Mouse (Mus musculus) kidney, embryonic 15.5 days (tissue): ENCODE data around the gene Nudt3. TPM values are rescaled to one million over a fixed set of nuclear protein-coding genes. Genes with fewer than 3 reads are reported as not detected.
A peak's percentile ranks its signal among the peaks of the same experiment; 100 is the strongest.

Source experiments
- ATAC-seq: fragments of 200-750 bp; cut with Nextera tagmentation; replicated peaks from 2 replicates; pipeline ENCODE4 v1.8.0; 2017; ENCODE audit warnings: moderate TSS enrichment; ENCODE audit not compliant: low FRiP score
- H3K27ac ChIP-seq: fragments of 300-500 bp; sonication (generic); 2 replicates; pipeline ENCODE4 v1.5.1; 2015; ENCODE audit warnings: mild to moderate bottlenecking, inconsistent platforms
- H3K27me3 ChIP-seq: fragments of 300-500 bp; sonication (generic); 2 replicates; pipeline ENCODE4 v1.6.1; 2015; ENCODE audit warnings: inconsistent platforms
- H3K36me3 ChIP-seq: fragments of 300-500 bp; sonication (generic); 2 replicates; pipeline ENCODE4 v1.6.1; 2015; ENCODE audit warnings: inconsistent platforms
- H3K4me1 ChIP-seq: fragments of 300-500 bp; sonication (generic); 2 replicates; pipeline ENCODE4 v1.6.1; 2015; ENCODE audit warnings: inconsistent platforms
- H3K4me2 ChIP-seq: fragments of 300-500 bp; sonication (generic); 2 replicates; pipeline ENCODE4 v1.6.1; 2015; ENCODE audit warnings: moderate library complexity, mild to moderate bottlenecking, inconsistent platforms
- H3K4me3 ChIP-seq: fragments of 300-500 bp; sonication (generic); replicated peaks from 2 replicates; pipeline ENCODE4 v1.5.1; 2015; ENCODE audit warnings: mild to moderate bottlenecking, inconsistent platforms
- H3K9ac ChIP-seq: fragments of 300-500 bp; sonication (generic); 2 replicates; pipeline ENCODE4 v1.6.1; 2015; ENCODE audit warnings: mild to moderate bottlenecking, inconsistent platforms
- H3K9me3 ChIP-seq: fragments of 300-500 bp; sonication (generic); replicated peaks from 2 replicates; pipeline ENCODE4 v1.6.1; 2016; ENCODE audit warnings: inconsistent platforms
- WGBS: fragments of 180-500 bp; shearing (Covaris S2); methylation state at CpG from one replicate; pipeline ENCODE4 v1.1.7; 2015; ENCODE audit warnings: mixed read lengths; 5-methylcytosine and 5-hydroxymethylcytosine counted together
- polyA plus RNA-seq: library from polyadenylated mRNA; unstranded; fragments of >200 nt; fragmentation: Nextera tagmentation; extraction: Ambion mirVana; gene quantifications from 2 replicates; pipeline ENCODE4 v1.2.1, GENCODE M21; 2015

Nudt3 gene
- polyA plus RNA-seq, 1 experiment from 2014 or later, result 81.5 TPM

DNA sequence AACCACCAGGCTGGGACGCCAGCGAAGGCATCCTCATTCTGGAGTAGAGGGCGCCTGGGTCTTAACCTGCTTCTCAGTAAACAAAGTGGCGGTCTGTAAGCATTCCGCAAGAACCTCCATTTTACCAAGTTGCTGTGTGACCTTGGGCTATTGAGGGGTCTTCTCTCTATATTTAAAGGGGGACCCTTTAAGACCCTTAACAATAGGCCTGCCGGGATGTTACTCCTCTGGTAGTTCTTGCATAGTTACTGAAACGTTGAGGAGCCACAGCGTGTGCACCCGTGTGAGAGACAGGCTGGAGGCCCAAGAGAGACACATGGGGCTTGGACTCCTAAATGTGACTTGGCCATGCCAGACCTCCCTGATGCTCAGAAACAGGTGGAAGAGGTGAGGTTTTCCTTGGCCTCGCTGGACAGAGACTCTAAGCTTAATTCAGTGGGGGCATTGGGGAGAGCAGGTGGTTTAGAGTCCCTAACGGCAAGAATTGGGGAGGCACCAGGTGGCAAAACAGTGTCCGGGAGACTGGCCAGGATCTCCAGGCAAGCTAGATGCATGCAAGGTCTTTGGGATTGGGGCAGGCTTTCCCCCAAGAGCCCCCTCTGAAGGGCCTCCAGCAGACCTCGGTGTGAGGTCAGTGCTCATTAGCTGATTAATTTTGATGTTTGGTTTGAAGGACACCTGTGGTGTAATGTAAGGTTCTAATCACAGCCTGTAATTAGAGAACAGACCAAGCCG, 65.2 kb downstream of the Nudt3 start:
- no peak for ATAC-seq
- WGBS, result 5% methylated on average over 14 of the region's 14 CpGs
- Histone ChIP-seq H3K4me1 (peaks cover 54% of the 10 kb centered on the region), H3K4me2 (peak overlapping the region; percentile 90), H3K9ac (peak overlapping the region; percentile 90), H3K36me3 (peaks cover 19% of the 10 kb centered on the region), H3K9me3 (no peaks in the 10 kb centered on the region), H3K4me3 (peak overlapping the region; percentile 86), H3K27ac (peak overlapping the region; percentile 98), H3K27me3 (no peaks in the 10 kb centered on the region)

DNA sequence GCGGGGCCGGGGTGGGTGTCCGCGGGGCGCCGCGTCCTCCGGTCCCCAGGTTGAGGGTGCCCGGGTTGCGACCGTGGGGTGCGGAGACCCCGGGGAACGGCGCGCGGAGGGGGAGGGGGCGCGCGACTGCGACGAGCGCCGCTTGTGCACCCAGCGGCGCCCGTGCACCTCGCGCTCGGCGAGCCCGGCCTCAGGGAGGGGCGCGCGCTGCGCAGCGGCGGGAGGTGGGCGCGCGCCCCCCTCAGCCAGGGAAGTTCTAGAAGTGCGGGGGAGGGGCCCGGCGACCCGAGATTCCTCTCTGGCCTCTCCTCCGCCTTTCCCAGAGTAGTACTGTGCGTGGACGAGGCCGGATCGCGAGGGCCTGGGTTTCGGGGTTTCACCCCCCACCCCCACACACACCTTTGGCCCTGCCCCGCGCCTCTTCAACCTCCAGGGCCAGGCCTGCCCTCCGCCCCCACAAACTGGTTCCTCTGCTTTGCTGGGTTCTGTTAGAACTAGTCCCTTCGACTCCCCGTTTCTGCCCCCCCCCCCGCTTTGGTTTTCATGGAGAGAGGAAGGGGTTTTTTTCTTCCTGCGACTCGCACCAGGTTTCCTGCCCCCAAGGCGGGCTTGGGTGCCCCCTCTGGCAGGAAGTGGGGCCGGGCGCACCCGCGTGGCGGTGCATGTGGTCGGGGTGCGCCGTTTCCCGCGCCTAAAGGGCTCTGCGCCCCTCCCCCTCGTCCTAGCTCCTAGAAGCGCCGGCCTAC, 65.9 kb downstream of the Nudt3 start:
- H3K36me3 ChIP-seq, result peaks cover 19% of the 10 kb centered on the region
- no peaks in the 10 kb centered on the region for H3K27me3 ChIP-seq
- ATAC-seq, result peak; percentile 16
- no peaks in the 10 kb centered on the region for H3K9me3 ChIP-seq
- peak overlapping the region; percentile 90 for H3K9ac ChIP-seq
- peak overlapping the region; percentile 90 for H3K4me2 ChIP-seq
- H3K4me3 ChIP-seq, result peak overlapping the region; percentile 86
- H3K27ac ChIP-seq, result peak overlapping the region; percentile 98
- WGBS, result under 1% methylated on average over 57 of the region's 75 CpGs
- H3K4me1 ChIP-seq, result peaks cover 54% of the 10 kb centered on the region

GRCm38 (mm10) chr17:27556315-27557011, 66.8 kb downstream of the Nudt3 start, which contains the start of gene Hmga1:
TSS of gene Hmga1 (plus strand) at chr17:27556497.
- WGBS, result under 1% methylated on average over 79 of the region's 79 CpGs
- peak within 1 kb of the TSS; percentile 90 for H3K4me2 ChIP-seq
- no peaks in the 10 kb centered on the region for H3K27me3 ChIP-seq
- H3K27ac ChIP-seq, result peak within 1 kb of the TSS; percentile 98
- ATAC-seq, result peak; percentile 73
- peaks cover 48% of the 10 kb centered on the region for H3K4me1 ChIP-seq
- H3K36me3 ChIP-seq, result peaks cover 14% of the 10 kb centered on the region
- H3K9me3 ChIP-seq, result no peaks in the 10 kb centered on the region
- peak within 1 kb of the TSS; percentile 90 for H3K9ac ChIP-seq
- H3K4me3 ChIP-seq, result peak within 1 kb of the TSS; percentile 86

DNA sequence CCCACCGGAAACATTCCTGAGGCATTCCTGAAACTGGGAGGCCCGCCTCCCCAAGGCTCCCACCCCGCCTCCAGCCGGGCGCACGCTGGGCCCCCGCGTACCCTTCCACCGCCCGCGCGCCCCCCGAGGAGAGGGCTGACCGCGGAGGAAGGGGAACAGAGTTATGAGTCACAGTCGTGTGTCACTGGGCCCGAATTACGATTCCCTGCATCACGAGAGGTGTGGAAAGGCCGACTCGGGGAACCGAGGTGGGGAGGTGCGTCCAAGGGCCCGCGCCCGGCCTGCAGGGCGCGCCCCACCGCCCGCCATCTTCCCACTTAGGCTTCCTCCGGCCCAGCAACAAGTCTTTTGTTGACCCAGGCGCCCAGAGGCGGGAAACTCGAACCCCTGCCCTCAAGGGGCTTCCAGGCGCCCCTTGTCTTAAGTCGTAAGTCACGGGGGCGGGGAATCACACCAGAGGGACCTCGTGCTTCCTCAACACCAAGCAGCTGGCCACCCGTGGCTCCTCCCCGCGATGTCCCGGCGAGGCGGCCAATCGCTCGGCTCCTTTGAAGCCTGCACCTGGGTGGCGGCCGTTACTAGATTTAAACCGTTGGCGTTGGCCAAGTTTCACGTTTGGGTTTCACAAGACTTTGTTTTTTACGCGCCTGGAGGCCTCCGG, 67.7 kb downstream of the Nudt3 start:
- H3K4me2 ChIP-seq, result peak overlapping the region; percentile 90
- peaks cover 48% of the 10 kb centered on the region for H3K4me1 ChIP-seq

GRCm38 (mm10) chr17:27555075-27555511, 68.2 kb downstream of the Nudt3 start:
- H3K4me2 ChIP-seq, result peak overlapping the region; percentile 90
- H3K27ac ChIP-seq, result peak overlapping the region; percentile 98
- H3K4me1 ChIP-seq, result peaks cover 46% of the 10 kb centered on the region
- peaks cover 3% of the 10 kb centered on the region; the same call in 1 of the 2 replicates for H3K36me3 ChIP-seq
- no peaks in the 10 kb centered on the region for H3K27me3 ChIP-seq
- H3K4me3 ChIP-seq, result peak overlapping the region; percentile 86
- under 1% methylated on average over 39 of the region's 39 CpGs for WGBS
- peak; percentile 13 for ATAC-seq
- H3K9ac ChIP-seq, result peak overlapping the region; percentile 90
- no peaks in the 10 kb centered on the region for H3K9me3 ChIP-seq

More for the DNA sequence above, 67.7 kb downstream of the Nudt3 start:
- peak; percentile 58 for ATAC-seq
- Histone ChIP-seq H3K27ac (peak overlapping the region; percentile 98), H3K27me3 (no peaks in the 10 kb centered on the region), H3K9ac (peak overlapping the region; percentile 90), H3K9me3 (no peaks in the 10 kb centered on the region), H3K36me3 (peaks cover 6% of the 10 kb centered on the region; the same call in 1 of the 2 replicates), H3K4me3 (peak overlapping the region; percentile 86)
- WGBS, result 0% methylated on average over 55 of the region's 55 CpGs

DNA sequence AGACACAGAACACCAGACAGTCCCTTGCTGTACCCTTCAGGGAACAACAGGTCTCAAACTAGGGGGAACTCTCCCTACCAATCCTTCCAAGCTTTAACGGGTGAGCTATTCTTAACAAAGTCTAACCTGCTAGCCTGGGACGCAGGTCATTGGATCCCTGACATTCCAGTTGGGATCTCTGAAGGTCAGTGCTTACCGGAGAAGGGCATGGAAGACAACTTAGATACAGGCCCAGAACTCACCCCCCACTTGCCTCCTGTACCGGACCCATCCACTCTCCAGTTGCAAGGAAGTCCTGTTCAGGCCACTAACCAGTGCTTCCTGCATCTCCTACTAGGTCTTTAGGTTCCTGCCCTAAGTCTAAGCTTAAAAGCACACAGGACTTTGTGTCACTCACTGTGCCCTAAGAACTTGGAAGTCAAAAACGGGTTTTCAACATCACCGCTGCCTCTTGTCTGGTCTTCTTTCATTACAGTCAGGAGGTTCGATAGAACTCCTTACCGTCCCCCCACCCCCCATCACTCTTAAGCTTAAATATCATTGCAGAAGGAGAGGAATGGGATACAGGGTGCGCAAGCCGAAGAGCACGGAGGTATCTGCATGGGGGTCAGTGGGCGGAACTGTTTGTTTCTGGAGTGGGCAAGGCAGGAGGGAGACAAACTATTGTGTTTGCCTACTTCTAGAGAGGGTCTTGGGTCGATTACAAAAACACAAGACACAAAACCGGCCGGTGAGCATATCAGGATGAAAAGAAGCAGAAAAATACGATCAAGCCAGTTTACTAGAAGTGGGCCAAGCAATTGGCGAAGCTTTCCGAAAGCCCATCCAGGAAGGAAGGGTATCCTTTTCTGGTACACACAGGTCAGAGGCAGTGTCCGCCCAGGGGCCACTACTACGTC, 69.0 kb downstream of the Nudt3 start:
- H3K9me3 ChIP-seq, result no peaks in the 10 kb centered on the region
- WGBS, result 48% methylated on average over 20 of the region's 20 CpGs
- no peaks in the 10 kb centered on the region for H3K36me3 ChIP-seq
- peaks cover 45% of the 10 kb centered on the region for H3K4me1 ChIP-seq
- no peaks in the 10 kb centered on the region for H3K27me3 ChIP-seq
- peak overlapping the region; percentile 90 for H3K4me2 ChIP-seq
- H3K27ac ChIP-seq, result peak overlapping the region; percentile 98
- H3K4me3 ChIP-seq, result peak overlapping the region; percentile 86
- ATAC-seq, result no peak
- peak overlapping the region; percentile 90 for H3K9ac ChIP-seq

GRCm38 (mm10) chr17:27552215-27553201, 70.8 kb downstream of the Nudt3 start:
- Histone ChIP-seq H3K4me2 (no peak overlapping the region), H3K4me3 (no peak overlapping the region), H3K9me3 (no peaks in the 10 kb centered on the region), H3K27me3 (no peaks in the 10 kb centered on the region), H3K4me1 (peaks cover 31% of the 10 kb centered on the region), H3K27ac (no peak overlapping the region), H3K9ac (no peak overlapping the region), H3K36me3 (no peaks in the 10 kb centered on the region)
- WGBS, result 79% methylated on average over 23 of the region's 23 CpGs
- no peak for ATAC-seq

DNA sequence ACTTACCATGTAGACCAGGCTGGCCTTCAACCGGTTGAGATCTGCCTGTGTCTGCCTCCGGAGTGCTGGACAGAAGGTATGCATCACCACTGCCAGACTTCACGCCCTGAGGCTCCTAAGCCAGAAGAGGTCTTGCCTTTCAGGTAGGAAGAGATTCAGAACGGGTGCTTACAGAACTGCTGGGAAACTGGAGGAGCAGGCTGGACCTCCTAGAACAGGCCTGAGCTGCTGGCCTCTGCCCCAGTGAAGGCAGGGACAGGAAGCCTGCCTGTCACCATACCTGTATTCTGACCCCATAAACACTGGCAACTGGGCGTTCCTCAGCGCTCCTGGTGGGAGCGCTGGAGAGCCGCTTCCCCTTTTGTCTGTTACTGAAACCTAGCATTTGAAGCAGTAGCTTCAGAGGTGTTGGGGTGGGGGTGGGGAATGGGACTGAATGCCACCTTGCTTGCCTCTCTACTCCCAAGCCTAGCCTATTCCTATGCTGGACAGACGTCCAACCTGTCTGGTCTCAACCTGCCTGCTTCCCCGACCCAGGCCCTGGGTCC, 71.8 kb downstream of the Nudt3 start:
- no peaks in the 10 kb centered on the region for H3K36me3 ChIP-seq
- no peak for ATAC-seq
- no peak overlapping the region for H3K27ac ChIP-seq
- no peaks in the 10 kb centered on the region for H3K9me3 ChIP-seq
- H3K4me1 ChIP-seq, result peaks cover 34% of the 10 kb centered on the region
- no peak overlapping the region for H3K4me3 ChIP-seq
- 63% methylated on average over 10 of the region's 10 CpGs for WGBS
- H3K27me3 ChIP-seq, result no peaks in the 10 kb centered on the region
- H3K4me2 ChIP-seq, result no peak overlapping the region
- H3K9ac ChIP-seq, result no peak overlapping the region

DNA sequence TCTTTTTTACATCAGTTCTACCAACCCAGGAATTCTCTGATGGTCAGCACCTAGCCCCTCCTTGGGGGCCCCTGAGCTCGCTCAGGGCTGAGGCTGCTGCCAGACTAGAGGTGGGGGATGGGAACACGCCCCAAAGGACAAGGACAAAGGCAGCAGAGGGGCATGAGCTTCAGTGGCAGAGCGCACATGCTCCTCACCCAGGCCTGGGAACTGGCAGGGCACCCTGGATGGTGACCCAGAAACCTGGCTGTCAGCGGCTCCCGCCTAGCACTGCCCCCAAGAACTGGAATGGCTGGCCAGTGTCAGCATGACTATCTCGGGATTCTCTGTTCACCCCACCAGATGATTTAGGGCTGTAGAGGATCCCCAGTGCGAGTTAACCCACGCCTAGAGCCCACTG, 74.1 kb downstream of the Nudt3 start:
- Histone ChIP-seq H3K9ac (no peak overlapping the region), H3K4me2 (no peak overlapping the region), H3K9me3 (no peaks in the 10 kb centered on the region), H3K4me1 (peaks cover 19% of the 10 kb centered on the region), H3K36me3 (no peaks in the 10 kb centered on the region), H3K4me3 (no peak overlapping the region), H3K27ac (0 out of 2 replicates have a peak overlapping the region, but pooled peaks have one; percentile 3), H3K27me3 (no peaks in the 10 kb centered on the region)
- ATAC-seq, result no peak
- 48% methylated on average over 8 of the region's 8 CpGs for WGBS
